Mouse (Mus musculus): ENCODE data around the gene Selenoo.

Selenoo gene

GRCm38 (mm10) chr15:89126622-89127021, 37.7 kb downstream of the Selenoo start:
- no peak for DNase-seq (ENCODE audit: low spot score in 2 of 2)

GRCm38 (mm10) chr15:89127364-89127940, 38.6 kb downstream of the Selenoo start:
- DNase-seq (ENCODE audit: low spot score in 2 of 2) = no peak

- DNase-seq (ENCODE audit: low spot score in 2 of 2) = peak; percentile 68 to 78
Measured at GRCm38 (mm10) chr15:89128382-89129350, 39.8 kb downstream of the Selenoo start, which contains the start of gene Hdac10. Gene Hdac10, minus strand, starts transcription at chr15:89128700.

GRCm38 (mm10) chr15:89130245-89130644, 41.4 kb downstream of the Selenoo start:
- no peak for DNase-seq (ENCODE audit: low spot score in 2 of 2)

GRCm38 (mm10) chr15:89131316-89131715, 42.4 kb downstream of the Selenoo start:
- DNase-seq (ENCODE audit: low spot score in 2 of 2) = peak in 1 of 2 experiments; percentile 46

- DNase-seq (ENCODE audit: low spot score in 2 of 2) = no peak
Measured at GRCm38 (mm10) chr15:89136461-89137155, 47.7 kb downstream of the Selenoo start.

- DNase-seq (ENCODE audit: low spot score in 2 of 2) = no peak
Measured at GRCm38 (mm10) chr15:89137378-89138045, 48.6 kb downstream of the Selenoo start.

- DNase-seq (ENCODE audit: low spot score in 2 of 2) = no peak
Measured at GRCm38 (mm10) chr15:89138046-89138405, 49.1 kb downstream of the Selenoo start.

- no peak for DNase-seq (ENCODE audit: low spot score in 2 of 2)
Measured at GRCm38 (mm10) chr15:89138531-89138930, 49.6 kb downstream of the Selenoo start.

- DNase-seq (ENCODE audit: low spot score in 2 of 2) = no peak
Measured at GRCm38 (mm10) chr15:89140048-89140658, 51.3 kb downstream of the Selenoo start.

- DNase-seq (ENCODE audit: low spot score in 2 of 2) = no peak
Measured at GRCm38 (mm10) chr15:89140659-89141252, 51.9 kb downstream of the Selenoo start, which contains the start of gene Mapk12. Gene Mapk12, minus strand, starts transcription at chr15:89140703.

- no peak for DNase-seq (ENCODE audit: low spot score in 2 of 2)
Measured at GRCm38 (mm10) chr15:89141443-89141842, 52.6 kb downstream of the Selenoo start.

GRCm38 (mm10) chr15:89141905-89142304, 53.0 kb downstream of the Selenoo start:
- no peak for DNase-seq (ENCODE audit: low spot score in 2 of 2)

GRCm38 (mm10) chr15:89143134-89143533, 54.2 kb downstream of the Selenoo start:
- DNase-seq (ENCODE audit: low spot score in 2 of 2) = no peak

GRCm38 (mm10) chr15:89144965-89145364, 56.1 kb downstream of the Selenoo start:
- no peak for DNase-seq (ENCODE audit: low spot score in 2 of 2)

- no peak for DNase-seq (ENCODE audit: low spot score in 2 of 2)
Measured at GRCm38 (mm10) chr15:89145813-89146350, 57.0 kb downstream of the Selenoo start.

- peak in 1 of 2 experiments; percentile 44 for DNase-seq (ENCODE audit: low spot score in 2 of 2)
Measured at GRCm38 (mm10) chr15:89146537-89146936, 57.7 kb downstream of the Selenoo start.

- no peak for DNase-seq (ENCODE audit: low spot score in 2 of 2)
Measured at GRCm38 (mm10) chr15:89147024-89147423, 58.1 kb downstream of the Selenoo start.

- no peak for DNase-seq (ENCODE audit: low spot score in 2 of 2)
Measured at GRCm38 (mm10) chr15:89147456-89147855, 58.6 kb downstream of the Selenoo start.

GRCm38 (mm10) chr15:89147895-89148294, 59.0 kb downstream of the Selenoo start:
- no peak for DNase-seq (ENCODE audit: low spot score in 2 of 2)
